Mouse (Mus musculus) CD4-positive, CD25-positive, alpha-beta regulatory T cell, adult 4 months (primary cell): ENCODE data around the gene Dctn1. TPM values are rescaled to one million over a fixed set of nuclear protein-coding genes. Genes with fewer than 3 reads are reported as not detected.

Experiments
- ATAC-seq: one replicate; pipeline ENCODE4 v1.8.0; 2017
- polyA plus RNA-seq, 2 experiments: library from polyadenylated mRNA; unstranded; fragments of 100-300 nt; shearing (Covaris generic); gene quantifications; one replicate each; pipeline ENCODE4 v1.2.1; 2017

The Dctn1 gene
- polyA plus RNA-seq, 2 experiments from 2014 or later: 14.7 to 18.2 TPM

GRCm38 (mm10) chr6:83172240-83172920 is 6.7 kb downstream of the Dctn1 start:
- no peak for ATAC-seq

GRCm38 (mm10) chr6:83175996-83176395 is 10.3 kb downstream of the Dctn1 start:
- ATAC-seq: no peak

GRCm38 (mm10) chr6:83179390-83180117 is 13.8 kb downstream of the Dctn1 start:
- ATAC-seq: no peak

GRCm38 (mm10) chr6:83180605-83181004 is 14.9 kb downstream of the Dctn1 start:
- ATAC-seq: no peak

GRCm38 (mm10) chr6:83184858-83185435 is 19.2 kb downstream of the Dctn1 start:
- ATAC-seq: no peak

- peak; percentile 70 for ATAC-seq
Measured at GRCm38 (mm10) chr6:83185895-83186861, 20.5 kb downstream of the Dctn1 start.

- no peak for ATAC-seq
Measured at GRCm38 (mm10) chr6:83186946-83187345, 21.2 kb downstream of the Dctn1 start.

GRCm38 (mm10) chr6:83193571-83193970 is 27.9 kb downstream of the Dctn1 start:
- ATAC-seq: no peak

- no peak for ATAC-seq
Measured at GRCm38 (mm10) chr6:83197345-83198004, 31.8 kb downstream of the Dctn1 start.

- ATAC-seq: no peak
Measured at GRCm38 (mm10) chr6:83203320-83203719, 37.6 kb downstream of the Dctn1 start.

GRCm38 (mm10) chr6:83205851-83206250 is 40.1 kb downstream of the Dctn1 start:
- no peak for ATAC-seq

GRCm38 (mm10) chr6:83206321-83206720 is 40.6 kb downstream of the Dctn1 start:
- ATAC-seq: no peak

GRCm38 (mm10) chr6:83207361-83208049 is 41.8 kb downstream of the Dctn1 start:
- no peak for ATAC-seq

GRCm38 (mm10) chr6:83208050-83208400 is 42.3 kb downstream of the Dctn1 start:
- ATAC-seq: no peak

GRCm38 (mm10) chr6:83210495-83210894 is 44.8 kb downstream of the Dctn1 start:
- ATAC-seq: no peak

- no peak for ATAC-seq
Measured at GRCm38 (mm10) chr6:83211526-83211925, 45.8 kb downstream of the Dctn1 start.

- ATAC-seq: no peak
Measured at GRCm38 (mm10) chr6:83215002-83215666, 49.4 kb downstream of the Dctn1 start.

GRCm38 (mm10) chr6:83219814-83220213 is 54.1 kb downstream of the Dctn1 start, which contains the start of gene Slc4a5:
TSS of gene Slc4a5 (plus strand) at chr6:83219828.
- no peak for ATAC-seq

- ATAC-seq: no peak
Measured at GRCm38 (mm10) chr6:83231486-83231885, 65.8 kb downstream of the Dctn1 start.

GRCm38 (mm10) chr6:83233306-83233705 is 67.6 kb downstream of the Dctn1 start:
- ATAC-seq: no peak

- ATAC-seq: no peak
Measured at GRCm38 (mm10) chr6:83234280-83234741, 68.6 kb downstream of the Dctn1 start.
